Mouse (Mus musculus): ENCODE results near the gene Prkcz.
A peak's percentile ranks its signal among the peaks of the same experiment; 100 is the strongest.

Gene Prkcz

DNA sequence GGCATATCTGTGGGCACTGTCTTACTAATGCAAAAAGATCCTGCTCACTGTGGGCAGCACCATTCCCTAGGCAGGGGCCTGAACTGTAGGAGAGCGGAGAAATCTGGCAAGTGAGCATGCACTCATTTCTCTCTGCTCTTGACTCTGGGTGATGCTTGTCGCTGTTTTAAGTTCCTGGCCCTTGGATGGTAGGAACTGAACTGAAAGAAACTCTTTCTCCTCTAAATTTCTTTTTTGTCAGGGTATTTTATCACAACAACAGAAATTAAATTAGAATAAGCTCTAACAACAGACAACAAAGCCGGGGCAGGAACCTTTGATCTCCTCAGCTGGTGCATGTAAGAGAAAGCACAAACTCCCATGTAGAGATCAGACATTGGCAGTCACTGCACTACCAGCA is 46.1 kb downstream of the Prkcz start:
- no peak for DNase-seq (ENCODE audit: low read depth in 1 of 2, low spot score in 2 of 2)

DNA sequence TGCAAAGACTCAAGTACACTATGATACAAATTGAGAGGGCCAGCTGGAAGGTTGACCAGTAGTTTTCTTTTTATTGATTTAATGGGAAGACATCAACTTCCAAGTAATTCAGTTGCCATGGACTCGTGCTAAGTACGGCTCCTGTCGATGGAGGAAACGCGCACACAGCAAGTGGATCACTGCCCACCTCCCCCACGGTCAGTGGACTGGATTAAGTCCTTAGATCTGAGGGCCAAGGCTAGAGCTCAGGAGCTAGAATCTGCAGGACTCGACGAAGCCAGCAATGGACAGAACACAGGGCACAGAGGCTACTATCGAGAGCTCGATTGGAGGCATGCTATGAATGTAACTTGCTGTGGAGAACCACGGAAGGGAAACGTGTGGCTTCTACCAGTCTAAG is 52.5 kb downstream of the Prkcz start:
- DNase-seq (ENCODE audit: low read depth in 1 of 2, low spot score in 2 of 2) = no peak

DNA sequence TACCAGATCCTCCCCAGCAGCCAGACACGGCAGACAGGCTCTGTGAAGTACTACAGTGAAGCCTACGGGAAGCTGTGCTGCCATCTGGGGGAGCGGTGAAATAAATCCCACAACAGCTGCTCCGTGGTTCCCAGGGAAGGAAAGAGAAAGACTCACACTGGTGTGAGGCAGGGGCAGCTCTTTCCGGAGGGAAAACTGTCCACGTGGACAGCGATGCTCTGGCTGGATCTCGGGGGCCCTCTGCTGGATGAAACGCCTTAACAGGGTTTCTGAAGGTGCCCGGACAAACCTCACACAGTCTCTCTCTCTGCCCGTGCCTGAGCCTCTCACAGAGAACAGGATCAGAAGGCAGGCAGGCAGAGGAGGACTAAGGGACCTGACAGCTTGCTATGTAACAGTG is 53.1 kb downstream of the Prkcz start:
- peak in 1 of 2 experiments; percentile 13 for DNase-seq (ENCODE audit: low read depth in 1 of 2, low spot score in 2 of 2)

DNA sequence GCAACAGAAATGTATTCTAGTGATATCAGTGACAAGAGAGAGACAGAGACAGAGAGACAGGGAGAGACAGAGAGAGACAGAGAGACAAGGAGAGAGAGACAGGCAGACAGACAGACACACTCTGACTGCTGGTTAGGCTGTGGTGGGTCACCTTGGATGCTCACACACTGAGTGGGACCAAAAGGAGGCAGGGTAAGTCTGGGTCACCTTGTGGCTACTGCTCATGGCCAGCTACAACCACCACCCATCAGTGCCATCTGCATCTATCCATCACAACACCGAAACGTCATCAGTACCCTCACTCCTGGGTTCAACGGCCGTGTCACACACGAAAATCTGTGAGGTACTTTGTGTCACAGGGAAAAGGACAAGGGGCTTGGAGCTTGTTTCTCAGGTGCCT is 53.6 kb downstream of the Prkcz start:
- DNase-seq (ENCODE audit: low read depth in 1 of 2, low spot score in 2 of 2) = no peak

DNA sequence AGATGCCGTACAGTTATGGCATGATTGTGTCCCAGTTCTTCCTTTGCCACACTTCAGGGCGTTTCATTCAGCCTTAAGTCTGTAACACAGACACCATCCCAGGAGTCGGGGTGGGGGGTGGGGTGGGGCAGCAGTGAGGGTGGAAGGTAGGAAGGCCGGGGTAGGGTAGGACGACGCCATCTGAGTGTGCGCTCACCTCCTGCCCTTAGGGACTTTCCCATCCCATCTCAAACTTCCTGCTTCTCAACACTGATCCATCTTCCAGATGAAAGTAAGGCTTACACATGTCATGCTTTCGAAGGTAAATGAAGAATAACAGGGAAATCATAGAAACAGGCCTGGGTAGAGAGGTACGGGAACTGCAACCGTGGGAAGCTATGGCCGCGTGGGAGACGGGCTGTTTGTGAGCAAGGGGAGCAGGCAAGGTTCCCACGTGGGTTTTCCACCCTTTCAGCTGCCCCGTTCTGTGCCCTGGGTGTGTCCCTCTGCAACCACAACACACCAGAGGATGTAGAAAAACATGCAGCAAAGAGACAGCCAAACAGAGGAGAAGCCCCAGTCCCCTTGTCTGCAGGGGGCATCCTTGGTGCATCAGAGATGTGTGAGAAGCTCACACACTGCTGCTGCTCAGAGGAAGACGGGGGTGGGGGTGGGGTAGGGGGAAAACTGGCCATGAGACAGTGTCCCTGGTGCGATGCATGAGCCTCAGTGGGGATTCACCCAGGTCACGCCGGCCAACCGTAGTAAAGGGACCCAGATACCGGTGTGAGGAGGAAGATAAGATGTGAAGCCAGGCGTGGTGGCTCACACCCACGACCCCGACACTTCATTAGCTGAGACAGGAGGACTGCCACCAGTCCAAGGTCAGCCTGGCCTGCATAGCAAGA is 54.6 kb downstream of the Prkcz start:
- DNase-seq (ENCODE audit: low read depth in 1 of 2, low spot score in 2 of 2) = no peak

DNA sequence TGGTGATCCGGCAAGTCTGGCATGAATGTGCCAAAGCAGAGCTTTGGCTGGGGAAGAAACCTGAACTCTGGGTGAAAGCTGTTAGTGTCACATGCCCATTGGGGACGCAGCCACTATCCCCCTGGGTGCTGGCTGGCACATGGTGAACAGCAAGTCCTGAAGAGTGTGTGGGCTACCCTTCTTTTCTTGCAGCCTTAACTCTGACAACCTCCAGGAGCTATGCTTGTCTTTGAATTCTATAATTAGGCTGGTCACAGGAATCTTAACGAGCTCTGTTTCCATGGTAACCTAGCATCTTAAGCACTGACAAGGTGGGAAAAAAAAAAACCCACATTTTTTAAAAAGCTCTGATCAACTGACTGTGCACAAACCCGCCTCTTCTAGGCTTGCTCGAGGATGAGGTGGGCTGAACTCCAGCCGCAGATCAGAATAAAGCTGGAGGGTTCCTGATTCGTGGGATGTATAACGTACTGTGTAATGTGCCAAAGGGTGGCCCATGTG is 55.6 kb downstream of the Prkcz start:
- DNase-seq (ENCODE audit: low read depth in 1 of 2, low spot score in 2 of 2) = no peak

DNA sequence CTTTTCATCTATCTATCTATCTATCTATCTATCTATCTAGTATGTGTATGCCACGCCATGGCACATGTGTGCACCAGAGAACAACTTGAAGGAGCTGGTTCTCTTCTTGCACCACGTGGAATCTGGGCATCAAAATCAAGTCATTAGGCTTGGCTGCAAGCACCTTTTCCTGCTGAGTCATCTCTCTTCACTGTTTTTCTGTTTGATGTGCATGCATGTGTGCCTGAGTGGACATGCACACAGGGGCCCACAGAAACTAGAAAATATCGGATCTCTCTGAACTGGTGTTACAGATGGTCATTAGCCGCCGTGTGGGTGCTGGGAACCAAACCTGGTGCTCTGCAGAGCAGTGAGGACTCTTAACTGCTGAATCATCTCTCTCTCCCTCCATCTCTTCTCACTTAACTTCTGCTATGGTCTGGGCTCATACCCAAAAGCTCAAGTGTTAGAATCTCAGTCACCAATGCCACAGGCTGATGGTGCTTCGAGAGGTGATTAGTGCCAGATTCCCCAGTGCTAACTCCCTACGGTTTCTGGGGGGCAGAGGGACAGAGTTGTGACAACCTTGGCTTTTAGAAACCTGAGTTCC is 56.6 kb downstream of the Prkcz start:
- DNase-seq (ENCODE audit: low read depth in 1 of 2, low spot score in 2 of 2) = no peak

DNA sequence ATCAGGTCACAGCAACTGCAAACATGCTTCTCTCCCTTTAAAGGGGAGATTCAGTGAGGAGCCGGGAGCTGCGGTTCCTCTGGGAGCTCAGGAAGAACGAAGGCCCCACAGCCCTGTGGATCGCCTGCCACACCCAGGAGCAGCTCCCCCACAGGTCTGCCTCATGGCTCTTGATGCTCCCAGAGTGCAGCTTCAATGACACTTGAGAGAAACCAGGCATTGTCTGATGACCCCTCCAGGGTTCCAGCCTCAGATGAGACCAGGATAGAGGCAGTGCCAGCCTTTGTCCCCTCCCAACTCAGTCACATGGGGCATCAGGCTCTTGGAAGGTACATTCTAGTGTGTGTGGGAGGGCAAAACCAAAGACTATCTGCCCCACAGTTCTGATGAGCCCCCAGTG is 59.2 kb downstream of the Prkcz start:
- no peak for DNase-seq (ENCODE audit: low read depth in 1 of 2, low spot score in 2 of 2)

DNA sequence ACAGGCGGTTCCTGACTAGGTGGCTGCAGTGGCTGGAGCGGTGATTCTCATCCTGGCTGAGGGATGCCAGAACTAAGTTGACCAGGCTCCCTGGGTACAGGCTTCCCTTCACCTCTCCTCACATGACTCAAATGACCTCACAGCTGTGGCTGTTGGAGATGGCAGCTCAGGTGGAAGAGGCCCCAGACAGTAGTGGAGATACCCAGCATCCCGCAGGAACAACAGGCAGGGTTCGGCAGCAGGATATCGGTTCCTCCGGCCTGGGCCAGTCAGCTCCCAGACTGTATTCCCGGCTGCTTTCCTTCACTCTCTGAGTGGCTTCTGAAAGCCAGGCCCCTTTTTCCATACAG is 60.1 kb downstream of the Prkcz start:
- no peak for DNase-seq (ENCODE audit: low read depth in 1 of 2, low spot score in 2 of 2)

DNA sequence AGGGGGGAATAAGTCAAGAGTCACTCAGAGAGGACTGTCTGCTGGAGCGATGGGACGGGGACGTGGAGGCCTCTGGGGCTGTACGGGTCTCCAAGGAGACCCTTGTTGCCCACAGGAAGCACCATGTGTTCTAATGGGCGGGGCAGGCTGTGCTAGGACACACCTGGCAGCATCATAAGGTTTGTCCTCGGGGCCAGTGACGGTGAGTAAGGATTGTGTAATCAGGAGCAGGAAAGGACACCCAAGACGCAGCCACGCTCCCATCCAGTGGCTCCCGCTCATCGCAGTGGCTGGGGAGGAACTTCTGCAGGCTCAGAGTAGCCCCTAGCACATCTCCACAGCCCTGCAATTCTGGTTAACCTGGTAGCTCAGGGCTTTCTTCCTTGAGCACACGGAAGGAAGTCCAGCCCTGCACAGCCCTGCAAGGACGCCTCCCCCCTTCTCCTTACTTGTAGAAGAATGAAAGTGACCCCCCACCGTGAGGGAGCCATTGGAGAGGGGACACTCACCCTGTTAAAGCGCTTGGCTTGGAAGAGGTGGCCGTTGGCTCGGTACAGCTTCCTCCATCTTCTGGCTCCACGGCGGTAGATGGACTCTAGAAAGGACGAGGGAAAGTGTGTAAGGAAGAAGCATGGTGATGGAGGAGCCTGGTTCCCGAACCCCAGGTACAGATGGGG is 60.6 kb downstream of the Prkcz start:
- DNase-seq (ENCODE audit: low read depth in 1 of 2, low spot score in 2 of 2) = no peak

DNA sequence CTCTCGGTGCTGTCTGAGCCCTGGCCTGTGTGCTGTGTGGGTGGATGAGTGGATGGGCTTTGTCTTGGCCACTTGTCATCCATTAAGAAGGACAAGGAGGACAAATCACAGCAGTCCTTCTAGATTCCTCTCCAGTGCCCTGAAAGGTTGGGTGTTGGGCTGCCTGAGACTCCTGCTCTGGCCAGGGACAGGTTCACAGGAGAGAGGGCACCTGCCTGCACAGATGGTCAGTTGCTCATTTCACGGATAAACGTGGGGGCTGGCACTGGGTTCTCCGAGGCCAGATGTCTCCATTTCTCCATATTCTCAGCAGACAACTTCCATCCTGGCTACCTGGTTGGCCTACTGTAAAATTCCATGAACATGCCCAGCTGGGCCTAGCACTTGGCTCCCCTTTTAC is 62.3 kb downstream of the Prkcz start:
- no peak for DNase-seq (ENCODE audit: low read depth in 1 of 2, low spot score in 2 of 2)

DNA sequence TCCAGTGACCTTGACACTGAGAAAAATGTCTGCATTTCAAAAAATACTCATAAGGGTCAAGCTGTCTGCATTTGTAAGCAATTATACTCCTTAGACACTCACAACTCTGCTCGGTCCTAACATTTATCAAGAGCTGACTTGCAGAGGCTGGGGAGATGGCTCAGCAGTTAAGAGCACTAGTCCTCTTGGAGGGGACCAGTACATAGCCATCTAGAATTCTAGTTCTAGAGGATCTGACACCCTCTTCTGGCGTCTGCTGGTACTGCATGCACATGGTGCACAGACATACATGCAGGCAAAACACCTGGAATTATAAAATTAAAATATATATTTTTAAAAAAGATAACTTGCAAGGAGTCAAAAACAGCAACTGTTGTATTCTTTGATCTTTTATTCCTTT is 64.1 kb downstream of the Prkcz start:
- DNase-seq (ENCODE audit: low read depth in 1 of 2, low spot score in 2 of 2) = no peak

DNA sequence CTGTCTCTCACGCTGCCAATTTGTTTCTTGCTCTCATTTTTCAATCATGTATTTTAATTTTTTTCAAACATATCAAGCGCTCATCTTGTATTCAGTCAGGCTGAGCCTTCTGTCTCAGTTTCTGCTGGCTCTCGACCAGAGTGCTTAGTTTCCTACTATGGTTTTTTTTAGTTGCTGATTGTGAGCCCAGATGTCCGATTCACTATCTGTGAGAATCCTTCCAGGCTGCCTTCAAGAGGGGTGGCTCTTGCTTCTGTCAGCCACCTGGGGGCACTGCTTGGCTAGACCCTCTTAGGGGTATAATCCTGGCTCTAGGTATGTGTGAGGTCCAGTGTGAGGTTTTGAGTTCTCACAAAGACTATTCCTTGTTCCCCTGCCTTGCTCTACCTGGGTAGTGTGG is 65.2 kb downstream of the Prkcz start:
- no peak for DNase-seq (ENCODE audit: low read depth in 1 of 2, low spot score in 2 of 2)

DNA sequence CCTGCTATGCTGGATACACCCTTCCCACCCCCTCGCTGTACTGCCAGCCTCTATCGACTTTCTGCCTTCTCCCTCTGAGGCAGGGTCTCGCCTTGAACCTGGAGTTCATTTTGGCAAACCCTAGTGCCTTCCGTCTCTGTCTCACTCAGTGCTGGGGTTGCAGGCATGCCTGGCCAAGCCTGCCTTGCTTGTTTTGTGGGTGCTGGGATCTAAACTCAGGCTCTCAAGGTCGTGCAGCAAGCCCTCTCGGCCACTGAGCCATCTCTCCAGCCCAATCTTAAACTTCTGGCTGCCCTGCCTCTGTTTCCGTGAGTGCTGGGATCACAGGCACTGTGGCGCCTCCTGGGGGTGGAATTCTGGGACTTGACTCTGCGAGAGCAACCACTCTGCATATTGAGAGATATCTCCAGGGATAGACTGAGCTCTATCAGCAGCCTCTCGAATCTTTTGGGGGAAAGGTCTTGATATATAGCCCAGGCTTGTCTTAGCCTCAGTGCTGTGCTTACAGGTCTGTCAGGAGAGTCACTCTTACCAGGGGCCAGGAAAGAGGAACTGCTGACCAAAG is 66.1 kb downstream of the Prkcz start:
- no peak for DNase-seq (ENCODE audit: low read depth in 1 of 2, low spot score in 2 of 2)

DNA sequence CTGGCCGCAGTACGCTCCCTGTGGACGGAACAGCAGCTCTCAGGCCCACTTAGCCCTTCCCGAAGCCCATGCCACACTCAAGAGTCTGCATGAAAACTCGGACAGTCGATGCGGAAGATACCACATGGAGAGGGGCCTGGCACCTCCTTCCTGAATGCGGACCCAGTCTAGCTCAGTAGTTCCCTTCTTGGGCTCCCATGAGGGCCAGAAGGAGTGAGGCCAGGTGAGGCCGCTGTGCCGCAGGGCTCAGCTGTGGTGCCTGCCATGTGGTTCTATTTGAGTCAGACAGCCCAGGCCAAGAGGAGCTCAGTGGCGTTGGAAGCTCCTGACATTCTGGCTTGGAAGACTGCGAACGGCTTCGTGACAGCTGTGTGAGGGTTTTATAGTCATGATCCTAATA is 66.8 kb downstream of the Prkcz start:
- DNase-seq (ENCODE audit: low read depth in 1 of 2, low spot score in 2 of 2) = no peak

DNA sequence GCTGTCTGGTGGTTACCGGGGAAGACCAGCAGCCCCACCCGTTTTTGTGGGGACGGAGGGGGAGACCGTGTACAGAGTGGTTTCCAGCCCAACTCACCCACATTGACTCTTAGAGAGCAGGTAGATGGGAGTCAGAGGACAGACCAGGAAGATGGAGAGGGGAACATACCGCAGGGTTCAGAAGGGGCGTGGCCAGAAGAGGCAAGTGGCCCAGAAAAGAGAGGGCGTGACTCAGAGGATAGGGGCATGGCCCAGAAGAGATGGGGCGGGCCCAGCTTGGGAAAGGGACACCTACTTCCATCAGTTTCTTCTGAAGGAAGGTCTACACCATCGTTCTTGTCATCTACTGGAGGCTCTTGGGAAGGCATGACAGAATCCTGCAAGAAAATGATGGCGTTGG is 68.3 kb downstream of the Prkcz start:
- no peak for DNase-seq (ENCODE audit: low read depth in 1 of 2, low spot score in 2 of 2)

DNA sequence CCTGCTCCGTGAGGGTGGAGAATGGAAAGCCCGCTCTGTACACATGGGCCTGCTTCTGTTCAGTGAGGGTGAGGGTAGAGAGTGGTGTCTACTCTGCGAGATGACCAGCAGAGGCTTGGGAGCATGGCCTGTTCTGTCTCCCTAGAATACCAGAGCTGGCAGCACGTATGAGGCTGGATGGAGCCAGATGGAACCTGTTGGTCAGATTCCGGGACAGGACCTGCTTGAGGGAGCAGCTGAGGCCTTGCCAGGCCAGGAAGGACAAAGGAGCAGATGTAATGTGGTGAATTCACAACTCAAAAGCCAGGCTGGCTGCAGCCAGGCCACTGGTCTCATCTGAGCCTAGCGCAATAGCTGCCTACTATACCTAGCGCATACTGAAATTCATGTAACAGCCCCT is 71.1 kb downstream of the Prkcz start:
- DNase-seq (ENCODE audit: low read depth in 1 of 2, low spot score in 2 of 2) = no peak

DNA sequence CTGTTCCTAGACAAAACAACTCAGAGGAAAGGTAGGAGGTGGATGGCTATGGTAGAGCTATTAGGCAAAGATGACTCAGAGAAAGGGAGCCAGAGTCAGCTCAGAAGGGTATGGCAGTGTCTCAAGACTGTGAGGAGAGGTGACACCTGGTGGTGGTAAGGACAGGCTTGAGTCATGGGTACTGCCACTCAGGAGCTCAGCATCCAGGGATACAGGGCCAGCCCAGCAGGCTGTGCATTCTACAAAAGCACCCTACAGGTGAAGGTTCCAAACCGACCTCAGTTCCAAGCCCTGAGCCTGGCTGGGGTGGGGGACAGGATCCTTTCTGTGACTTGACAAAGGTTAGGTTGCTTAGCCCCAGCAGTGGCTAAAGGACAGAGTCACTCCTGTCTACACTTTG is 72.6 kb downstream of the Prkcz start:
- DNase-seq (ENCODE audit: low read depth in 1 of 2, low spot score in 2 of 2) = no peak

DNA sequence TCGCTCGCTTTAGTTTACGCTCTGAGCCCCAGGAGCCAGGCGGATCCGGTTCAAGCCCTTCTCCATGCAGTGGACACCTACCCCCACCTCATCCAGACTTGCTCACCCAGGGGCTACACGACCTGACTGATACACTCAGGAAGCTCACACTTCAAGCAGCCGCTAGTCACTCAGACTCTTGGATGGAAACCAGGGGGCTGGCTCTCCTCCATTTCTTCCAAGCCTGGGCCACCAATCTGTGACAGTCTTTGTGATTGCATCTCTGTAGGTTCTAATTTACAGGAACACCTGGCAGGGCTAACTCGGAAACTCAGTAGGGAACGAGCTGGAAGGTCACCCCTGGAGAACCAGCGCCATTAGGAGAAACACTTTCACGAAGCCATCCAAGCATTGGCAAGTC is 73.4 kb downstream of the Prkcz start:
- DNase-seq (ENCODE audit: low read depth in 1 of 2, low spot score in 2 of 2) = no peak

DNA sequence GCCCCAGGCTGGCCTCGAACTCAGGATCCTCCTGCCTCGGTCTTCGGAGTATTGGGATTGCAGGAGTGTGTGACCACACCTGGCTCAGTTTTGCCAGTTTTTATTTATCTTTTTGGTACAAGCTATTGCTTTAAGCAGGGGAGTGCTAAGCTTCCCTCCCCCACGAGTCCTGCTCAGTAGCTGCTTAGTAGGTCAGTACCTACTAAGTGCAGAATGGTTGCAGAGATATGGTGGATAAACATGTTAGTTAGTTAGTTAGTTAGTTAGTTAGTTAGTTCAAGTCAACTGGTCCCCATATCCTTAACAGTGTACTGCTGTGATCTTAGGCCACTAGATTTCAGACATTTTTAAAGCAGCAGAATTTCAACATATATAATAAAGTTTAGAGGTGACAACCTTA is 75.1 kb downstream of the Prkcz start:
- no peak for DNase-seq (ENCODE audit: low read depth in 1 of 2, low spot score in 2 of 2)

DNA sequence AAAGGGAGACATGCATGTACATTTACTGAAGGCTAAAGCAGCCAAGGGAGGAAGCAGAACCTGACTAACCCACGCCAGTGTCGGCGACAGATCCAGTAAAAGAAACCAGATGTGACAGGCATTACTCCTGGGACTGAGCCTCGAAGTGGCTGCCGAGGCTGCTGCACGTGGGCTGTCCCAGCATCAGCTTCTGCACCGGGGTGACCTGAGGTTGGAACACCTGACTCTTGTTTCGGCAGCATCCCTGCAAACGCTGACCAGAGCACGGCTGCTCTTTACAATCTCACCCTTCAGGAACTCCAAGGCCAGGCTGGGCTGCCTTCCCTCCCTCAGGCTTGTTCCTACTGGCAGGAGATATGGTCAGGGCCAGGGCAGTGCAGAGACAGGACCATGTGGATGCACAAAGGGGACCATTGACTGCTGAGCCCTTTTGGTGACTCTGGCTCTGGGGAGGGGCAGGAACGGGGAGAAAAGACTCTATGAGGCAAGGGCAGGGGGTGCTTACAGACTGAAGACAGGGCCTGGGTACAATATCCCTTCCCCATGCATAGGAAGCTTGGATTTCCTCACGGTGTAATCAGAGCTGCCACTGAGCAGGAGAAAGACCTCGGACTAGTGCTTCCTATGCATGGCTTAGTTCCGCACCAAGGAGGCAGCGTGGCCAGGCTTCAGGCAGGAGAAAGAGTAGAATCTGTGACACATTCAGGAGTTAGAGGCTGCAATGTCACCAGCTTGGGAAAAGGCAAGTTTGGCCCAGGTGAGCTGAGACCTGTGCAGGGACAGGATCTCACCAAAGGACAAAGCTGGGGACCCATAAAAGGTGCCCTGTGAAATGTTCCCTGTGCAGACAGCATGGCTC is 76.4 kb downstream of the Prkcz start:
- DNase-seq (ENCODE audit: low read depth in 1 of 2, low spot score in 2 of 2) = no peak

Measured in monocyte, adult 2 months (primary cell).